Comparison of ENCODE assay signal across 16 mouse cellular contexts in the genomic region with DNA sequence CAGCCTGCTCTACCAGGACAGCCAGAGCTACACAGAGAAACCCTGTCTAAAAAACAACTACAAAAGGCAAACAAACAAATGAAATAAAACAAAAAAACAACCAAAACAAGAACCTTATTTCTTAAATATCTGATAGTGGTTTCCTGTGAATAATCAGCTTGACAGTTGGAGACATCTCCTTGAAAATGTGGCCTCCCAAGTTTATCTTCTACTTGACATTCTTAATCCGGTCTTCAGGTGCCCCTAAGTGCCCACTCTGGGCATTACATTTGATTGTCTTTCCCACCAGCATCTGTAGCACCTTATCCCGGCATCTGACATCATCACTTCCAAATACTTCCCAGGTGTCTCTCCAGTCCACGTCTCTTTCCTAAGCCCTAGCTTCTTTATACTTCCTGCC.
"Had no signal": no experiment of that assay in that cellular context is flagged by ENCODE, and none has a peak within 500 bp of the region (broad histone marks: within the 10 kb centered on the region; RNA-seq: fewer than 3 reads in every experiment).

No protein-coding gene starts in this region.

- H3K4me2 ChIP-seq: neural tube, embryonic 13.5 days; neural tube, embryonic 15.5 days; stomach, embryonic 15.5 days had no signal

- H3K9ac ChIP-seq: neural tube, embryonic 13.5 days; neural tube, embryonic 15.5 days; stomach, embryonic 15.5 days had no signal

- DNase-seq: retina, postnatal 1 day; right cerebral cortex, adult 18-20 months; right cerebral cortex, postnatal 14 days; right cerebral cortex, postnatal 25 days; right cerebral cortex, postnatal 4 days; spleen, adult 18-20 months; thymus, adult 18-20 months; thymus, adult 2 months; thymus, postnatal 14 days; thymus, postnatal 25 days; thymus, postnatal 36 days; thymus, postnatal 4 days had no signal

- H3K27ac ChIP-seq: neural tube, embryonic 13.5 days; neural tube, embryonic 15.5 days; stomach, embryonic 15.5 days; stomach, postnatal 0 days had no signal

- H3K4me3 ChIP-seq: neural tube, embryonic 13.5 days; neural tube, embryonic 15.5 days; stomach, embryonic 15.5 days had no signal

- H3K9me3 ChIP-seq: neural tube, embryonic 13.5 days; neural tube, embryonic 15.5 days; stomach, embryonic 15.5 days had no signal

- H3K36me3 ChIP-seq: neural tube, embryonic 13.5 days; neural tube, embryonic 15.5 days; stomach, embryonic 15.5 days had no signal

- H3K27me3 ChIP-seq: neural tube, embryonic 13.5 days; neural tube, embryonic 15.5 days; stomach, embryonic 15.5 days had no signal
